Mouse (Mus musculus) stomach, postnatal 0 days (tissue): Measurements from ENCODE around the gene Lrrc75a. TPM values are rescaled to one million over a fixed set of nuclear protein-coding genes. Genes with fewer than 3 reads are reported as not detected.
"Not testable (repeated sequence)": the region's sequence is repeated elsewhere in the genome, so short reads cannot be mapped to it uniquely, and the experiment has no call there.

Experiments used
- ATAC-seq: fragments of 200-750 bp; cut with Nextera tagmentation; 2 replicates; pipeline ENCODE4 v1.8.0; 2017; ENCODE audit not compliant: low FRiP score, low TSS enrichment
- DNase-seq: peaks from one replicate; pipeline ENCODE4 v3.0.0-alpha.2; 2016; ENCODE audit warnings: low spot score
- H3K27ac ChIP-seq: fragments of 300-500 bp; sonication (generic); replicated peaks from 2 replicates; pipeline ENCODE4 v1.5.1; 2014; ENCODE audit warnings: mild to moderate bottlenecking, control low read depth
- H3K27me3 ChIP-seq: fragments of 300-500 bp; sonication (generic); 2 replicates; pipeline ENCODE4 v1.6.1; 2014; ENCODE audit warnings: low read length; ENCODE audit not compliant: control insufficient read depth, insufficient read depth
- H3K36me3 ChIP-seq: fragments of 300-500 bp; sonication (generic); 2 replicates; pipeline ENCODE4 v1.6.1; 2014; ENCODE audit warnings: low read length, mixed read lengths; ENCODE audit not compliant: control insufficient read depth, insufficient read depth
- H3K4me1 ChIP-seq: fragments of 300-500 bp; sonication (generic); replicated peaks from 2 replicates; pipeline ENCODE4 v1.6.1; 2014; ENCODE audit warnings: antibody characterized with exemption; ENCODE audit not compliant: control insufficient read depth, insufficient read depth
- H3K4me2 ChIP-seq: fragments of 300-500 bp; sonication (generic); replicated peaks from 2 replicates; pipeline ENCODE4 v1.6.1; 2014; ENCODE audit warnings: low read depth, mild to moderate bottlenecking, control low read depth, moderate library complexity
- H3K4me3 ChIP-seq: fragments of 300-500 bp; sonication (generic); 2 replicates; pipeline ENCODE4 v1.5.1; 2014; ENCODE audit warnings: low read depth, low read length, control low read depth
- H3K9ac ChIP-seq: fragments of 300-500 bp; sonication (generic); 2 replicates; pipeline ENCODE4 v1.6.1; 2014; ENCODE audit warnings: mild to moderate bottlenecking, low read length, control low read depth, mixed read lengths
- H3K9me3 ChIP-seq: fragments of 300-500 bp; sonication (generic); 2 replicates; pipeline ENCODE4 v1.6.1; 2016; ENCODE audit warnings: low read length; ENCODE audit not compliant: control insufficient read depth
- CTCF ChIP-seq: IDR thresholded peaks from 2 replicates; pipeline ENCODE4 v1.5.1; 2016; ENCODE audit warnings: antibody characterized with exemption, low read depth, mild to moderate bottlenecking, moderate library complexity
- EP300 ChIP-seq: optimal IDR thresholded peaks from 2 replicates; pipeline ENCODE3; 2016; ENCODE audit warnings: antibody characterized with exemption
- WGBS: fragments of 180-500 bp; shearing (Covaris S2); extraction: QIAGEN DNeasy Blood & Tissue Kit; methylation state at CpG from one replicate; pipeline ENCODE4 v1.1.7; 2014; 5-methylcytosine and 5-hydroxymethylcytosine counted together
- polyA plus RNA-seq: library from polyadenylated mRNA; unstranded; fragments of >200 nt; fragmentation: Nextera tagmentation; extraction: Ambion mirVana; gene quantifications from 2 replicates; pipeline ENCODE4 v1.2.1, GENCODE M21; 2015

The Lrrc75a gene
- polyA plus RNA-seq, 1 experiment from 2014 or later = 7.3 TPM

GRCm38 (mm10) chr11:62664250-62664649 lies 15.9 kb upstream of the Lrrc75a start:
- Histone ChIP-seq H3K27ac (no peak overlapping the region), H3K36me3 (no peaks in the 10 kb centered on the region; the same call in 1 of the 2 replicates), H3K27me3 (no peaks in the 10 kb centered on the region), H3K4me3 (no peak overlapping the region), H3K9me3 (no peaks in the 10 kb centered on the region), H3K9ac (no peak overlapping the region), H3K4me2 (no peak overlapping the region), H3K4me1 (no peaks in the 10 kb centered on the region)
- ATAC-seq = no peak
- TF ChIP-seq EP300 (no peak), CTCF (no peak)
- no peak for DNase-seq
- 83% methylated on average over 6 of the region's 6 CpGs for WGBS

DNA sequence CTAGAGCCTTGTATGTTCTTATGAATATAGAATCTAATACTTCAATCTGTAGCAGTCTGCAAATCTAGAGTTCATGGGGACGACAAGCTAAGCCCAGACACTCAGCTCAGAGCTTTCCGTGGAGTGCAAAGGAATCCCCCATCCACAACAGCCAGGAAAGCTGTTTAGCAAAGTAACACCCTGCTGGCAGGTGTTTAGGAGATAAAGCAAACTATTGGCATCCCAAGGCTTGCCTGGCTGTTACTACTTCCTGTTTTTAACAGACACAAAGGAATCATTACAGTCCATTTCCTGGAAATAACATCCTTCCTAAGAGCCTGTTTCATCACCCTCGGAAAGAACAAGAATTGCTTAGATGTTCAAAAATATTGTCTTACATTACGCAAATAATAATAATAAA lies 12.6 kb upstream of the Lrrc75a start:
- no peak for DNase-seq
- H3K9ac ChIP-seq = no peak overlapping the region
- H3K4me1 ChIP-seq = no peaks in the 10 kb centered on the region
- no peaks in the 10 kb centered on the region for H3K9me3 ChIP-seq
- H3K4me2 ChIP-seq = no peak overlapping the region
- H3K36me3 ChIP-seq = no peaks in the 10 kb centered on the region; the same call in 1 of the 2 replicates
- H3K27me3 ChIP-seq = no peaks in the 10 kb centered on the region
- no peak overlapping the region for H3K4me3 ChIP-seq
- 62% methylated on average over 4 of the region's 4 CpGs for WGBS
- no peak for ATAC-seq
- no peak overlapping the region for H3K27ac ChIP-seq
- TF ChIP-seq EP300 (no peak), CTCF (no peak)

DNA sequence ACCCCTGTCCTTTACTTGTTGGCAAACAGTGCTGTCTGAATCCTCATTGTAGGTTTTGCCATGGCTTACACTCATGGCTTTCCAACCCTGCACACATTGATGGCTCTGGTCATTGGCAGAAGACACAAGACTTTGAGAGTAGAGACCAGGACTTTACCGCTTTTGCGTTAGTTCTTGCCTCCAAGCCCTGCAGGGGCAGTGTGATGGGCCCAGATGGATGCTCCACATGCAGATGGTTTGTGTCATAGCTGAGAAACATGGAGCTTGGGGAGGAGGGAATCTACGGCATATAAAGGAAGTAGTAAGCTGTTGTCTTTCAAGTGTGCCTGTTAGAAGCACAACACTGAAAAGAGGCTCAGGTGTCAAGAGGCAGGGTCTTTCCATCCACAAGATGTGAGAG lies 3.8 kb upstream of the Lrrc75a start:
- WGBS = 83% methylated on average over 3 of the region's 3 CpGs
- no peak for TF ChIP-seq EP300
- no peak for TF ChIP-seq CTCF
- no peak overlapping the region for H3K4me3 ChIP-seq

DNA sequence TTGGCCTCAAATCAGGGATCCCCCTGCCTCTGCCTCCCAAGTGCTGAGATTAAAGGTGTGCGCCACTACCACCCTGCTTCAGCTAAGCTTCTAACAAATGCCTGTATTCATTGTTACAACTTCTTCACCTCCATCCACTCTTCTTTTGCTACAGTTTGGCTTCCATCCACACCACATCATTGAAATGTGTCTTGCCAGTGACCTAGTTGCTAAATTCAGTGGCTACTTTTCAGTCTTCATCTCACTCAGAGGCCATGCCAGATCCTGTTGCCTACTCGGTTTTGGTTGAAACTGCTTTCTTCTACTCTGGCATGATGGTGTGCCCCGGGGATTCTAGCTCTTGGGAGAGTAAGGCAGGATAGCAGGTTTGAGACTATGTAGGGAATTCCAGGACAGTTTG lies 3.2 kb upstream of the Lrrc75a start:
- TF ChIP-seq CTCF = no peak
- no peak for TF ChIP-seq EP300
- Histone ChIP-seq H3K36me3 (no peaks in the 10 kb centered on the region), H3K4me2 (no peak overlapping the region), H3K4me3 (no peak overlapping the region), H3K9ac (no peak overlapping the region), H3K9me3 (no peaks in the 10 kb centered on the region), H3K27ac (no peak overlapping the region), H3K27me3 (no peaks in the 10 kb centered on the region), H3K4me1 (no peaks in the 10 kb centered on the region; the same call in 1 of the 2 replicates)
- WGBS = 89% methylated on average over 3 of the region's 3 CpGs
- DNase-seq = no peak
- ATAC-seq = no peak

More for the DNA sequence above, 3.8 kb upstream of the Lrrc75a start:
- Histone ChIP-seq H3K27ac (no peak overlapping the region), H3K4me2 (no peak overlapping the region), H3K36me3 (no peaks in the 10 kb centered on the region), H3K9ac (no peak overlapping the region), H3K9me3 (no peaks in the 10 kb centered on the region), H3K4me1 (no peaks in the 10 kb centered on the region), H3K27me3 (no peaks in the 10 kb centered on the region)
- DNase-seq = no peak
- ATAC-seq = no peak

DNA sequence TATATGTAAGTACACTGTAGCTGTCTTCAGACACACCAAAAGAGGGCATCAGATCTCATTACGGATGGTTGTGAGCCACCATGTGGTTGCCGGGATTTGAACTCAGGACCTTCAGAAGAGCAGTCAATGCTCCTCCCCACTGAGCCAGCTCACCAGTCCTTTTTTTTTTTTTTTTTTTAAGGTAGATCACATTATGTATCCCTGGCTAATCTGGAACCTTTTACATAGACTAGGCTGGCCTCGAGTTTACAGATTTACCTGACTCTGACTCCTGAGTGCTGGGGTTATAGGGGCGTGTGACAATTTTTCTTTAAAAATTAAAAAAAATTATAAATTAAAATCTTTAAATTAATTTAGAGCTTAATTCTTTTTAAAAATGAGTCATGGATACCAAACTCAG lies 1.5 kb upstream of the Lrrc75a start:
- WGBS = 77% methylated on average over 4 of the region's 4 CpGs
- not testable (repeated sequence) for H3K4me3 ChIP-seq, H3K36me3 ChIP-seq, H3K4me1 ChIP-seq, ATAC-seq, H3K9ac ChIP-seq, H3K27ac ChIP-seq, H3K9me3 ChIP-seq, H3K27me3 ChIP-seq, DNase-seq
- H3K4me2 ChIP-seq = peak overlapping the region; percentile 95

GRCm38 (mm10) chr11:62648591-62649391 lies 468 bp upstream of the Lrrc75a start, which contains the start of gene Mmgt2:
Gene Mmgt2 (plus strand): TSS chr11:62648664.
- H3K9ac ChIP-seq = peak within 1 kb of the TSS; percentile 78
- H3K36me3 ChIP-seq = no peaks in the 10 kb centered on the region
- H3K4me3 ChIP-seq = peak within 1 kb of the TSS; percentile 72
- DNase-seq (peak; percentile 98), ATAC-seq (peak; percentile 95)
- TF ChIP-seq CTCF (peak; percentile 93), EP300 (no peak)
- peak within 1 kb of the TSS; percentile 95 for H3K4me2 ChIP-seq
- H3K4me1 ChIP-seq = peaks cover 8% of the 10 kb centered on the region
- peak within 1 kb of the TSS; percentile 86 for H3K27ac ChIP-seq
- no peaks in the 10 kb centered on the region for H3K27me3 ChIP-seq
- H3K9me3 ChIP-seq = no peaks in the 10 kb centered on the region
- under 1% methylated on average over 31 of the region's 53 CpGs for WGBS
